Mouse (Mus musculus) lung, postnatal 0 days (tissue): ENCODE measurements around the gene Nhlrc2. TPM values are rescaled to one million over a fixed set of nuclear protein-coding genes. Genes with fewer than 3 reads are reported as not detected.

Experiments
- ATAC-seq: fragments of 200-750 bp; cut with Nextera tagmentation; 2 replicates; pipeline ENCODE4 v1.8.0; 2017; ENCODE audit warnings: moderate library complexity
- DNase-seq: peaks from one replicate; pipeline ENCODE4 v3.0.0-alpha.2; 2016; ENCODE audit warnings: low spot score
- H3K27ac ChIP-seq: fragments of 300-500 bp; sonication (generic); 2 replicates; pipeline ENCODE4 v1.5.1; 2014; ENCODE audit warnings: antibody characterized with exemption, mild to moderate bottlenecking, low read length, mixed read lengths
- H3K27me3 ChIP-seq: fragments of 300-500 bp; sonication (generic); replicated peaks from 2 replicates; pipeline ENCODE4 v1.6.1; 2014; ENCODE audit warnings: low read length, mixed read lengths; ENCODE audit not compliant: insufficient read depth
- H3K36me3 ChIP-seq: fragments of 300-500 bp; sonication (generic); 2 replicates; pipeline ENCODE4 v1.6.1; 2014; ENCODE audit warnings: low read length, mixed read lengths; ENCODE audit not compliant: insufficient read depth
- H3K4me1 ChIP-seq: fragments of 300-500 bp; sonication (generic); 2 replicates; pipeline ENCODE4 v1.6.1; 2014; ENCODE audit warnings: antibody characterized with exemption, low read depth, low read length, mixed read lengths; ENCODE audit not compliant: insufficient read depth
- H3K4me2 ChIP-seq: fragments of 300-500 bp; sonication (generic); replicated peaks from 2 replicates; pipeline ENCODE4 v1.6.1; 2014; ENCODE audit warnings: low read depth, mild to moderate bottlenecking, low read length, moderate library complexity, mixed read lengths
- H3K4me3 ChIP-seq: fragments of 300-500 bp; sonication (generic); 2 replicates; pipeline ENCODE4 v1.5.1; 2014; ENCODE audit warnings: low read depth, low read length
- H3K9ac ChIP-seq: fragments of 300-500 bp; sonication (generic); replicated peaks from 2 replicates; pipeline ENCODE4 v1.6.1; 2014; ENCODE audit warnings: low read depth, mild to moderate bottlenecking
- H3K9me3 ChIP-seq: fragments of 300-500 bp; sonication (generic); 2 replicates; pipeline ENCODE4 v1.6.1; 2016; ENCODE audit warnings: low read length, mixed read lengths
- CTCF ChIP-seq: IDR thresholded peaks from 2 replicates; pipeline ENCODE4 v1.5.1; 2016; ENCODE audit warnings: antibody characterized with exemption, mild to moderate bottlenecking
- EP300 ChIP-seq: IDR thresholded peaks from 2 replicates; pipeline ENCODE4 v1.6.1; 2016; ENCODE audit warnings: antibody characterized with exemption, mild to moderate bottlenecking, control low read depth
- WGBS: fragments of 180-500 bp; shearing (Covaris S2); extraction: QIAGEN DNeasy Blood & Tissue Kit; methylation state at CpG from one replicate; pipeline ENCODE4 v1.1.7; 2014; 5-methylcytosine and 5-hydroxymethylcytosine counted together
- polyA plus RNA-seq: library from polyadenylated mRNA; unstranded; fragments of >200 nt; fragmentation: Nextera tagmentation; extraction: Ambion mirVana; gene quantifications from 2 replicates; pipeline ENCODE4 v1.2.1, GENCODE M21; 2015

Gene Nhlrc2
- polyA plus RNA-seq, 1 experiment from 2014 or later = 15.4 TPM

- Histone ChIP-seq H3K27ac (no peak overlapping the region), H3K27me3 (no peaks in the 10 kb centered on the region), H3K36me3 (no peaks in the 10 kb centered on the region), H3K4me3 (no peak overlapping the region), H3K4me1 (no peaks in the 10 kb centered on the region; the same call in 1 of the 2 replicates), H3K9ac (no peak overlapping the region), H3K4me2 (no peak overlapping the region), H3K9me3 (no peaks in the 10 kb centered on the region)
- no peak for TF ChIP-seq CTCF
- no peak for TF ChIP-seq EP300
- ATAC-seq (peak; percentile 56), DNase-seq (peak; percentile 38)
- 39% methylated on average over 2 of the region's 2 CpGs for WGBS
Measured at GRCm38 (mm10) chr19:56571234-56571633, 23.2 kb downstream of the Nhlrc2 start.

GRCm38 (mm10) chr19:56571913-56572312, 23.9 kb downstream of the Nhlrc2 start:
- Histone ChIP-seq H3K27ac (no peak overlapping the region), H3K9ac (no peak overlapping the region), H3K27me3 (no peaks in the 10 kb centered on the region), H3K4me3 (no peak overlapping the region), H3K4me1 (no peaks in the 10 kb centered on the region; the same call in 1 of the 2 replicates), H3K4me2 (no peak overlapping the region), H3K9me3 (no peaks in the 10 kb centered on the region), H3K36me3 (peaks cover under 1% of the 10 kb centered on the region; the same call in 1 of the 2 replicates)
- ATAC-seq = no peak
- WGBS = 79% methylated on average over 5 of the region's 5 CpGs
- DNase-seq = no peak
- TF ChIP-seq EP300 (no peak), CTCF (no peak)

- ATAC-seq (no peak), DNase-seq (no peak)
- no peak for TF ChIP-seq CTCF
- TF ChIP-seq EP300 = no peak
- WGBS = 86% methylated on average over 6 of the region's 6 CpGs
- no peak overlapping the region for H3K4me2 ChIP-seq
- H3K36me3 ChIP-seq = peaks cover 4% of the 10 kb centered on the region; the same call in 1 of the 2 replicates
- H3K27ac ChIP-seq = no peak overlapping the region
- H3K4me3 ChIP-seq = no peak overlapping the region
- H3K9ac ChIP-seq = no peak overlapping the region
- H3K9me3 ChIP-seq = no peaks in the 10 kb centered on the region
- no peaks in the 10 kb centered on the region for H3K27me3 ChIP-seq
- H3K4me1 ChIP-seq = no peaks in the 10 kb centered on the region; the same call in 1 of the 2 replicates
Measured at GRCm38 (mm10) chr19:56573184-56573583, 25.1 kb downstream of the Nhlrc2 start.

GRCm38 (mm10) chr19:56577801-56578200, 29.7 kb downstream of the Nhlrc2 start:
- H3K4me2 ChIP-seq = no peak overlapping the region
- H3K36me3 ChIP-seq = peaks cover 4% of the 10 kb centered on the region; the same call in 1 of the 2 replicates
- ATAC-seq = no peak
- no peaks in the 10 kb centered on the region for H3K9me3 ChIP-seq
- H3K4me1 ChIP-seq = no peaks in the 10 kb centered on the region
- no peaks in the 10 kb centered on the region for H3K27me3 ChIP-seq
- WGBS = 90% methylated on average over 1 of the region's 1 CpGs
- no peak overlapping the region for H3K9ac ChIP-seq
- no peak overlapping the region for H3K27ac ChIP-seq
- no peak for DNase-seq
- H3K4me3 ChIP-seq = no peak overlapping the region
- no peak for TF ChIP-seq CTCF
- TF ChIP-seq EP300 = no peak

GRCm38 (mm10) chr19:56581981-56582380, 33.9 kb downstream of the Nhlrc2 start:
- 90% methylated on average over 5 of the region's 5 CpGs for WGBS
- Histone ChIP-seq H3K4me3 (no peak overlapping the region), H3K27ac (no peak overlapping the region), H3K9me3 (no peaks in the 10 kb centered on the region), H3K4me2 (no peak overlapping the region), H3K27me3 (no peaks in the 10 kb centered on the region), H3K36me3 (peaks cover 3% of the 10 kb centered on the region; the same call in 1 of the 2 replicates), H3K4me1 (0 out of 2 replicates have a peak, but pooled peaks cover 3% of the 10 kb centered on the region), H3K9ac (no peak overlapping the region)
- TF ChIP-seq EP300 (no peak), CTCF (no peak)
- no peak for DNase-seq
- no peak for ATAC-seq

- Histone ChIP-seq H3K36me3 (no peaks in the 10 kb centered on the region), H3K4me1 (peaks cover 8% of the 10 kb centered on the region; the same call in 1 of the 2 replicates), H3K27me3 (no peaks in the 10 kb centered on the region), H3K4me3 (no peak overlapping the region), H3K4me2 (no peak overlapping the region), H3K27ac (no peak overlapping the region), H3K9me3 (no peaks in the 10 kb centered on the region), H3K9ac (no peak overlapping the region)
- DNase-seq (peak; percentile 60), ATAC-seq (peak; percentile 9; the same call in 1 of the 2 replicates)
- 30% methylated on average over 5 of the region's 5 CpGs for WGBS
- TF ChIP-seq EP300 = no peak
- TF ChIP-seq CTCF = no peak
Measured at GRCm38 (mm10) chr19:56583785-56584184, 35.7 kb downstream of the Nhlrc2 start.
